Mouse (Mus musculus) forebrain, embryonic 15.5 days (tissue): ENCODE measurements at regions not wholly inside any gene's neighbourhood (a gene's known extent, or its start where the extent isn't known, plus 50 kb on each side); places are given as distances from the start of the nearest gene placed in this dataset.
A peak's percentile ranks its signal among the peaks of the same experiment; 100 is the strongest.

Experiments
- ATAC-seq: fragments of 200-750 bp; cut with Nextera tagmentation; replicated peaks from 2 replicates; pipeline ENCODE4 v1.8.0; 2017; ENCODE audit warnings: mild to moderate bottlenecking, moderate TSS enrichment, moderate library complexity
- H3K27ac ChIP-seq: fragments of 300-500 bp; sonication (generic); replicated peaks from 2 replicates; pipeline ENCODE4 v1.5.1; 2015; ENCODE audit warnings: mild to moderate bottlenecking, inconsistent platforms
- H3K27me3 ChIP-seq: fragments of 300-500 bp; sonication (generic); 2 replicates; pipeline ENCODE4 v1.6.1; 2015; ENCODE audit warnings: inconsistent platforms
- H3K36me3 ChIP-seq: fragments of 300-500 bp; sonication (generic); 2 replicates; pipeline ENCODE4 v1.6.1; 2015; ENCODE audit warnings: mild to moderate bottlenecking, inconsistent platforms
- H3K4me1 ChIP-seq: fragments of 300-500 bp; sonication (generic); 2 replicates; pipeline ENCODE4 v1.6.1; 2015; ENCODE audit warnings: inconsistent platforms
- H3K4me2 ChIP-seq: fragments of 300-500 bp; sonication (generic); replicated peaks from 2 replicates; pipeline ENCODE4 v1.6.1; 2015; ENCODE audit warnings: mild to moderate bottlenecking, inconsistent platforms
- H3K4me3 ChIP-seq: fragments of 300-500 bp; sonication (generic); 2 replicates; pipeline ENCODE4 v1.5.1; 2015; ENCODE audit warnings: mild to moderate bottlenecking, inconsistent platforms
- H3K9ac ChIP-seq: fragments of 300-500 bp; sonication (generic); replicated peaks from 2 replicates; pipeline ENCODE4 v1.6.1; 2015; ENCODE audit warnings: mild to moderate bottlenecking, inconsistent platforms
- H3K9me3 ChIP-seq: fragments of 300-500 bp; sonication (generic); 2 replicates; pipeline ENCODE4 v1.6.1; 2016; ENCODE audit warnings: inconsistent platforms
- WGBS: fragments of 180-500 bp; shearing (Covaris S2); methylation state at CpG from one replicate; pipeline ENCODE4 v1.1.7; 2015; ENCODE audit warnings: mixed read lengths; 5-methylcytosine and 5-hydroxymethylcytosine counted together

- 46% methylated on average over 15 of the region's 15 CpGs for WGBS
- H3K4me1 ChIP-seq, result peaks cover 5% of the 10 kb centered on the region
- H3K4me3 ChIP-seq, result no peak overlapping the region
- no peaks in the 10 kb centered on the region for H3K36me3 ChIP-seq
- no peak for ATAC-seq
- H3K27me3 ChIP-seq, result no peaks in the 10 kb centered on the region
- H3K27ac ChIP-seq, result no peak overlapping the region
- no peaks in the 10 kb centered on the region for H3K9me3 ChIP-seq
- H3K4me2 ChIP-seq, result no peak overlapping the region
- H3K9ac ChIP-seq, result no peak overlapping the region
Observed at GRCm38 (mm10) chr12:112369581-112370371, 119.5 kb upstream of the A530016L24Rik start.

GRCm38 (mm10) chr12:112372234-112373050 is 116.8 kb upstream of the A530016L24Rik start:
- Histone ChIP-seq H3K4me3 (no peak overlapping the region), H3K27ac (no peak overlapping the region), H3K36me3 (no peaks in the 10 kb centered on the region), H3K4me1 (peaks cover 5% of the 10 kb centered on the region), H3K9ac (no peak overlapping the region), H3K9me3 (no peaks in the 10 kb centered on the region), H3K4me2 (no peak overlapping the region), H3K27me3 (no peaks in the 10 kb centered on the region)
- WGBS, result 72% methylated on average over 14 of the region's 14 CpGs
- ATAC-seq, result no peak

- WGBS, result 89% methylated on average over 7 of the region's 7 CpGs
- Histone ChIP-seq H3K4me2 (no peak overlapping the region), H3K4me1 (peaks cover 10% of the 10 kb centered on the region), H3K36me3 (no peaks in the 10 kb centered on the region), H3K27ac (no peak overlapping the region), H3K4me3 (no peak overlapping the region), H3K27me3 (no peaks in the 10 kb centered on the region), H3K9ac (no peak overlapping the region), H3K9me3 (no peaks in the 10 kb centered on the region)
- ATAC-seq, result no peak
Observed at GRCm38 (mm10) chr12:112373966-112374365, 115.3 kb upstream of the A530016L24Rik start.

- Histone ChIP-seq H3K4me1 (peaks cover 10% of the 10 kb centered on the region), H3K36me3 (no peaks in the 10 kb centered on the region), H3K27me3 (no peaks in the 10 kb centered on the region), H3K4me2 (no peak overlapping the region), H3K4me3 (no peak overlapping the region), H3K27ac (no peak overlapping the region), H3K9ac (no peak overlapping the region), H3K9me3 (no peaks in the 10 kb centered on the region)
- 66% methylated on average over 5 of the region's 5 CpGs for WGBS
- ATAC-seq, result no peak
Observed at GRCm38 (mm10) chr12:112376236-112376635, 113.0 kb upstream of the A530016L24Rik start.

GRCm38 (mm10) chr12:112376701-112377100 is 112.5 kb upstream of the A530016L24Rik start:
- Histone ChIP-seq H3K4me1 (peaks cover 10% of the 10 kb centered on the region), H3K4me3 (no peak overlapping the region), H3K27me3 (no peaks in the 10 kb centered on the region), H3K36me3 (no peaks in the 10 kb centered on the region), H3K27ac (no peak overlapping the region), H3K4me2 (no peak overlapping the region), H3K9ac (no peak overlapping the region), H3K9me3 (no peaks in the 10 kb centered on the region)
- ATAC-seq, result no peak
- 90% methylated on average over 8 of the region's 8 CpGs for WGBS

GRCm38 (mm10) chr12:112378482-112379243 is 110.6 kb upstream of the A530016L24Rik start:
- H3K9me3 ChIP-seq, result no peaks in the 10 kb centered on the region
- H3K9ac ChIP-seq, result no peak overlapping the region
- no peaks in the 10 kb centered on the region for H3K27me3 ChIP-seq
- H3K4me2 ChIP-seq, result no peak overlapping the region
- H3K4me3 ChIP-seq, result no peak overlapping the region
- whole genome bisulfite sequencing, result 22% methylated on average over 13 of the region's 13 CpGs
- peak overlapping the region; percentile 22 for H3K27ac ChIP-seq
- no peaks in the 10 kb centered on the region for H3K36me3 ChIP-seq
- ATAC-seq, result peak; percentile 67
- H3K4me1 ChIP-seq, result peaks cover 5% of the 10 kb centered on the region

GRCm38 (mm10) chr12:112387836-112388235 is 101.4 kb upstream of the A530016L24Rik start:
- no peak for ATAC-seq
- Histone ChIP-seq H3K36me3 (no peaks in the 10 kb centered on the region), H3K9me3 (no peaks in the 10 kb centered on the region), H3K4me1 (0 out of 2 replicates have a peak, but pooled peaks cover 2% of the 10 kb centered on the region), H3K4me2 (no peak overlapping the region), H3K27ac (no peak overlapping the region), H3K27me3 (no peaks in the 10 kb centered on the region), H3K9ac (no peak overlapping the region), H3K4me3 (no peak overlapping the region)
- WGBS, result 62% methylated on average over 9 of the region's 9 CpGs

- Histone ChIP-seq H3K9me3 (no peaks in the 10 kb centered on the region), H3K4me2 (0 out of 2 replicates have a peak overlapping the region, but pooled peaks have one; percentile 13), H3K36me3 (no peaks in the 10 kb centered on the region), H3K4me1 (peaks cover 16% of the 10 kb centered on the region), H3K4me3 (no peak overlapping the region), H3K27ac (peak overlapping the region; percentile 57), H3K27me3 (no peaks in the 10 kb centered on the region), H3K9ac (no peak overlapping the region)
- peak; percentile 53; the same call in 1 of the 2 replicates for ATAC-seq
- WGBS, result 47% methylated on average over 13 of the region's 13 CpGs
Observed at GRCm38 (mm10) chr12:112395909-112396308, 93.3 kb upstream of the A530016L24Rik start.

GRCm38 (mm10) chr12:112403688-112404240 is 85.5 kb upstream of the A530016L24Rik start:
- Histone ChIP-seq H3K4me2 (no peak overlapping the region), H3K27ac (0 out of 2 replicates have a peak overlapping the region, but pooled peaks have one; percentile 25), H3K4me3 (no peak overlapping the region), H3K9ac (no peak overlapping the region), H3K27me3 (no peaks in the 10 kb centered on the region), H3K9me3 (no peaks in the 10 kb centered on the region), H3K36me3 (no peaks in the 10 kb centered on the region), H3K4me1 (peaks cover 7% of the 10 kb centered on the region; the same call in 1 of the 2 replicates)
- ATAC-seq, result peak; percentile 35; the same call in 1 of the 2 replicates
- 48% methylated on average over 11 of the region's 11 CpGs for WGBS

GRCm38 (mm10) chr12:112404338-112404737 is 84.9 kb upstream of the A530016L24Rik start:
- no peak for ATAC-seq
- no peak overlapping the region for H3K27ac ChIP-seq
- 56% methylated on average over 12 of the region's 12 CpGs for WGBS

GRCm38 (mm10) chr12:112405781-112406213 is 83.5 kb upstream of the A530016L24Rik start:
- Histone ChIP-seq H3K4me1 (peaks cover 13% of the 10 kb centered on the region; the same call in 1 of the 2 replicates), H3K9ac (no peak overlapping the region), H3K27ac (no peak overlapping the region), H3K27me3 (no peaks in the 10 kb centered on the region), H3K4me3 (no peak overlapping the region), H3K4me2 (no peak overlapping the region), H3K9me3 (no peaks in the 10 kb centered on the region), H3K36me3 (no peaks in the 10 kb centered on the region)
- ATAC-seq, result no peak
- 84% methylated on average over 12 of the region's 12 CpGs for WGBS

More at GRCm38 (mm10) chr12:112404338-112404737, 84.9 kb upstream of the A530016L24Rik start:
- Histone ChIP-seq H3K4me3 (no peak overlapping the region), H3K4me2 (no peak overlapping the region), H3K9me3 (no peaks in the 10 kb centered on the region), H3K27me3 (no peaks in the 10 kb centered on the region), H3K9ac (no peak overlapping the region), H3K4me1 (peaks cover 7% of the 10 kb centered on the region; the same call in 1 of the 2 replicates), H3K36me3 (no peaks in the 10 kb centered on the region)
